Mouse (Mus musculus) kidney, adult 2 months (tissue): ENCODE data around the gene Ilf2. TPM values are rescaled to one million over a fixed set of nuclear protein-coding genes. Genes with fewer than 3 reads are reported as not detected.
A peak's percentile ranks its signal among the peaks of the same experiment; 100 is the strongest.

Source experiments
- DNase-seq: peaks from one replicate; pipeline ENCODE4 v3.0.0; 2021
- H3K27ac ChIP-seq: fragments of 200-500 bp; 2 replicates; pipeline ENCODE4 v1.5.1; 2012; ENCODE audit warnings: low read depth, low read length, control low read depth, inconsistent platforms; ENCODE audit not compliant: insufficient read depth
- H3K27me3 ChIP-seq: fragments of 200-500 bp; replicated peaks from 2 replicates; pipeline ENCODE4 v1.6.1; 2012; ENCODE audit warnings: mild to moderate bottlenecking, moderate library complexity, low read length, inconsistent platforms; ENCODE audit not compliant: control insufficient read depth, insufficient read depth
- H3K36me3 ChIP-seq: fragments of 200-500 bp; 2 replicates; pipeline ENCODE4 v1.6.1; 2012; ENCODE audit warnings: mild to moderate bottlenecking, moderate library complexity, low read length, inconsistent platforms; ENCODE audit not compliant: control insufficient read depth, insufficient read depth
- H3K4me1 ChIP-seq: fragments of 200-500 bp; 2 replicates; pipeline ENCODE4 v1.6.1; 2011; ENCODE audit warnings: low read length; ENCODE audit not compliant: control insufficient read depth, insufficient read depth
- H3K4me3 ChIP-seq: fragments of 200-500 bp; 2 replicates; pipeline ENCODE4 v1.5.1; 2011; ENCODE audit warnings: mild to moderate bottlenecking, low read depth, low read length, control low read depth; ENCODE audit not compliant: insufficient read depth
- CTCF ChIP-seq: fragments of 200-500 bp; conservative IDR thresholded peaks from 2 replicates; pipeline ENCODE4 v1.5.1; 2011; ENCODE audit warnings: low read depth, mild to moderate bottlenecking, control low read depth, low read length, moderate library complexity, mixed read lengths; ENCODE audit not compliant: insufficient read depth, insufficient read length
- POLR2A ChIP-seq: fragments of 200-500 bp; IDR thresholded peaks from one replicate; pipeline ENCODE4 v1.6.1; 2011; ENCODE audit warnings: low read depth, low read length, control low read depth
- WGBS: fragments of 180-500 bp; shearing (Covaris S2); methylation state at CpG from one replicate; pipeline ENCODE4 v1.1.7; 2018; 5-methylcytosine and 5-hydroxymethylcytosine counted together
- polyA plus RNA-seq: library from polyadenylated mRNA; depleted of rRNA; stranded (reverse); fragments of >200 nt; gene quantifications from 2 replicates; pipeline ENCODE4 v1.2.3, GENCODE M21; 2012

Ilf2 gene
- polyA plus RNA-seq, 1 experiment, result 22.8 TPM

GRCm38 (mm10) chr3:90448626-90449025 is 27.3 kb upstream of the Ilf2 start:
- TF ChIP-seq CTCF (no peak), POLR2A (no peak)
- no peaks in the 10 kb centered on the region for H3K36me3 ChIP-seq
- 69% methylated on average over 6 of the region's 6 CpGs for WGBS
- H3K27ac ChIP-seq, result peak overlapping the region; percentile 65
- peak; percentile 57 for DNase-seq
- H3K4me3 ChIP-seq, result no peak overlapping the region
- H3K4me1 ChIP-seq, result 0 out of 2 replicates have a peak, but pooled peaks cover 4% of the 10 kb centered on the region
- H3K27me3 ChIP-seq, result no peaks in the 10 kb centered on the region

GRCm38 (mm10) chr3:90450874-90451273 is 25.1 kb upstream of the Ilf2 start:
- 36% methylated on average over 12 of the region's 12 CpGs for WGBS
- Histone ChIP-seq H3K27ac (no peak overlapping the region), H3K27me3 (no peaks in the 10 kb centered on the region), H3K4me3 (no peak overlapping the region), H3K36me3 (no peaks in the 10 kb centered on the region), H3K4me1 (0 out of 2 replicates have a peak, but pooled peaks cover 4% of the 10 kb centered on the region)
- TF ChIP-seq CTCF (no peak), POLR2A (no peak)
- no peak for DNase-seq

DNA sequence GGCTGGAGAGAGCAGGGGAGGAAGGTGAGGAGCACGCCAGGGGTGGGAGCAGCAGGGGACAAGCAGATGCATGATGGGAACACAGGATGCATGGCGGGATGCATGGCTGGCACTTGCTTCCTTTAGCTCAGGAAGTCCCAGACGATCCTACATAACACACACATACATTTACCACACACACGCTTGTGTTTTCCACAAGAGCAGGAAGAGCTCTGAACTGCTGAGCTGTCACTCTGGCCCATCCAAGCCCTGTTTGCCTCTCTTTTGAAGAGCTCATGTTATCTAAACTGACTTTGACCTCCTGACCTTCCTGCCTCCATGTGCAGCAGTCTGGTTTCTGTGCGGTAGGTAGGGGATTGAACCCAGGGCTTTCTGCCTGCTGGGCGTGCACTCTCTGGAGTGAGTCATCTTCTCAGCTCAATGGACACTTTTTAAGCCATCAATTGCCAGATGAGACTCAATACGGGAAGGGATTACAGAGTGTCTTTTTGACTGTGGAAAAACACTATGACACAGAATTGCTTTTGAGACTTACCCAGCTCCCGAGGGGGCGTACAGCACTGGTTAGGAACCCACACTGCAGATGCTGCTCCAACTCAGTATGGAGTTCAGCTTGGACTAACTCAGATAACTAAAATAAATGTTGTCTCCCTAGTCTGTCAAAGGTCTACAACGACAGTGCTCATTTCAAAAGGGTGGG is 24.4 kb upstream of the Ilf2 start:
- Histone ChIP-seq H3K27ac (no peak overlapping the region), H3K27me3 (no peaks in the 10 kb centered on the region), H3K4me3 (no peak overlapping the region), H3K4me1 (0 out of 2 replicates have a peak, but pooled peaks cover 4% of the 10 kb centered on the region), H3K36me3 (no peaks in the 10 kb centered on the region)
- DNase-seq, result no peak
- 67% methylated on average over 10 of the region's 10 CpGs for WGBS
- no peak for TF ChIP-seq POLR2A
- no peak for TF ChIP-seq CTCF

DNA sequence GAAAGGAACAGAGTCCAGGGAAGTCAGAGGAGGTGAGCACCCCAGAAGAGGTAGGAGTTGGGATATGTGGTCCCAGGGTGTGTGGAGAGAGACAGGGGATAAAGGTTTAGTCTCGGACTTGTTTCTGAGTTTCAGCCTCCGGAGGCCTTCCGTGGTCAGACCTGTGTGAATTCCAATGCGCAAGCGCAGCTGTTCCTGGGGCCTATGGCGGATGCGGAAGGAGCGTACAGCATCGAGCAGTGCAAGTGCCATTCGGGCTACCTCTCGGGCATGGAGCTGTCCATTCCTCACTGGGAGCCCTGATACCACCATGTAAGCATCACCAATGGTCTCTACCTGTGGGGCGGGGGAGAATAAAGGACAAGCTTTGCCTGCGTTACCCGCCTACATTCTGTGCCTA is 21.0 kb upstream of the Ilf2 start:
- no peaks in the 10 kb centered on the region for H3K4me1 ChIP-seq
- H3K27me3 ChIP-seq, result no peaks in the 10 kb centered on the region
- WGBS, result 91% methylated on average over 14 of the region's 14 CpGs
- no peak overlapping the region for H3K27ac ChIP-seq
- H3K4me3 ChIP-seq, result no peak overlapping the region
- no peak for TF ChIP-seq CTCF
- TF ChIP-seq POLR2A, result no peak
- DNase-seq, result no peak
- H3K36me3 ChIP-seq, result no peaks in the 10 kb centered on the region

GRCm38 (mm10) chr3:90459727-90460126 is 16.2 kb upstream of the Ilf2 start:
- 83% methylated on average over 9 of the region's 9 CpGs for WGBS
- no peak for TF ChIP-seq POLR2A
- TF ChIP-seq CTCF, result no peak
- H3K4me3 ChIP-seq, result no peak overlapping the region
- no peaks in the 10 kb centered on the region for H3K27me3 ChIP-seq
- DNase-seq, result no peak
- no peaks in the 10 kb centered on the region for H3K36me3 ChIP-seq
- H3K27ac ChIP-seq, result no peak overlapping the region; the same call in 1 of the 2 replicates
- H3K4me1 ChIP-seq, result no peaks in the 10 kb centered on the region

DNA sequence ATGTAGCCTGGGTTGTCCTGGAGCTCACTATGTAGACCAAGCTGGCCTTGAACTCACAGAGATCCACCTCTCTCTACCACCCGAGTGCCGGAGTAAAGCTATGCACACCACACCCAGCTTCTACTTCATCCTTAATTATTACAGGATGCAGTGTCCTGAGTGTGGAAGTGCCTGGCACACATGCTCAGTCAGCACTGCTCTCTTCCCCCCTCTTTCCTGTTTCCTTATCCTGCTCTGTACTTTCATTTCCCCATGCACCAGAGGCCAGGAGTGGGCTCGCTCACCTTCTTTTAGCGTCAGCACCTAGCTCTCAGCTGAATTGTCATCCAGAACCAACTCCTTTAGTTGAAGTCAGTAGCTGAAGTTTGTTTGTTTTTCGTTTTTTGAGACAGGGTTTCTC is 15.6 kb upstream of the Ilf2 start:
- Histone ChIP-seq H3K36me3 (no peaks in the 10 kb centered on the region), H3K4me1 (no peaks in the 10 kb centered on the region), H3K4me3 (no peak overlapping the region), H3K27me3 (no peaks in the 10 kb centered on the region), H3K27ac (no peak overlapping the region; the same call in 1 of the 2 replicates)
- no peak for TF ChIP-seq POLR2A
- peak; percentile 30 for DNase-seq
- WGBS, result 68% methylated on average over 5 of the region's 5 CpGs

DNA sequence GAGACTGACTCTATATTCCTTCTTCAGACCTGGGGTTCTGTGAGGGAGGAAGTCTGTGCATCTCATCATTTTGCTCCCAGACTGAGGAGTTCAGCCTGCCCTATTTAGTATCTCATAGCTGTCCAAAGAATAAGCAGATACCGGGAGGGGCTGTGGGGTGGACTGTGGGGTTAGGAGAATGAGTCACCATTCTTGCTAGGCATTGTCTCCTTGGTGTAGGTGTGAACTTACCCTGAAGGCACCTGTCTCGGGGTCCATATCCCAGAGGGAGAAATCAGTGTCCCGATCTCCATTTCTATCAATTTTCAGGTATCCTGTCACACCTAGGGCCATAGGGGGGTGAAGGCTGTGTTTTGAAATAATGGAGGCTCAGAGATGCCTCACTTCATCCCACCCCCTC is 14.0 kb upstream of the Ilf2 start:
- H3K4me3 ChIP-seq, result no peak overlapping the region
- no peak overlapping the region for H3K27ac ChIP-seq
- 76% methylated on average over 3 of the region's 3 CpGs for WGBS
- no peak for DNase-seq
- H3K27me3 ChIP-seq, result no peaks in the 10 kb centered on the region
- no peaks in the 10 kb centered on the region for H3K4me1 ChIP-seq
- H3K36me3 ChIP-seq, result no peaks in the 10 kb centered on the region
- TF ChIP-seq POLR2A, result no peak
- no peak for TF ChIP-seq CTCF
